Mouse (Mus musculus) ovary, adult 18-20 months (tissue): ENCODE measurements around the gene Adprm.
"Not testable (repeated sequence)": the region's sequence is repeated elsewhere in the genome, so short reads cannot be mapped to it uniquely, and the experiment has no call there.

Experiments used
- DNase-seq: peaks from one replicate; pipeline ENCODE4 v3.0.0; 2022; ENCODE audit warnings: low spot score, mixed read lengths

Gene Adprm

GRCm38 (mm10) chr11:67052321-67052952 is at the start of gene Adprm, which contains the start of gene Sco1:
Gene Adprm, minus strand, starts transcription at chr11:67052594.
Gene Sco1, plus strand, starts transcription at chr11:67052670.
- DNase-seq, result peak; percentile 87

GRCm38 (mm10) chr11:67101713-67102112 is 49.3 kb upstream of the Adprm start:
- DNase-seq, result no peak

- no peak for DNase-seq
These were observed 47.8 kb upstream of the Adprm start for GRCm38 (mm10) chr11:67100169-67100568.

GRCm38 (mm10) chr11:67099241-67099640 is 46.8 kb upstream of the Adprm start:
- DNase-seq, result no peak

GRCm38 (mm10) chr11:67098427-67098826 is 46.0 kb upstream of the Adprm start:
- no peak for DNase-seq

- no peak for DNase-seq
These were observed 45.3 kb upstream of the Adprm start for GRCm38 (mm10) chr11:67097709-67098108.

GRCm38 (mm10) chr11:67094470-67094869 is 42.1 kb upstream of the Adprm start:
- no peak for DNase-seq

- DNase-seq, result no peak
These were observed 41.3 kb upstream of the Adprm start for GRCm38 (mm10) chr11:67093652-67094051.

- DNase-seq, result no peak
These were observed 40.8 kb upstream of the Adprm start for GRCm38 (mm10) chr11:67093201-67093600.

GRCm38 (mm10) chr11:67092354-67092753 is 40.0 kb upstream of the Adprm start:
- not testable (repeated sequence) for DNase-seq

GRCm38 (mm10) chr11:67087225-67087624 is 34.8 kb upstream of the Adprm start:
- DNase-seq, result no peak

GRCm38 (mm10) chr11:67086467-67087164 is 34.2 kb upstream of the Adprm start:
- DNase-seq, result no peak

- no peak for DNase-seq
These were observed 33.1 kb upstream of the Adprm start for GRCm38 (mm10) chr11:67085489-67085888.

- DNase-seq, result no peak
These were observed 31.4 kb upstream of the Adprm start for GRCm38 (mm10) chr11:67083712-67084340.

GRCm38 (mm10) chr11:67083239-67083638 is 30.8 kb upstream of the Adprm start:
- no peak for DNase-seq

- DNase-seq, result no peak
These were observed 30.4 kb upstream of the Adprm start for GRCm38 (mm10) chr11:67082793-67083192.

GRCm38 (mm10) chr11:67082188-67082587 is 29.8 kb upstream of the Adprm start:
- no peak for DNase-seq

- DNase-seq, result peak; percentile 30
These were observed 28.8 kb upstream of the Adprm start for GRCm38 (mm10) chr11:67081125-67081649.

- no peak for DNase-seq
These were observed 27.8 kb upstream of the Adprm start for GRCm38 (mm10) chr11:67080168-67080567.

GRCm38 (mm10) chr11:67079740-67080139 is 27.3 kb upstream of the Adprm start:
- no peak for DNase-seq

GRCm38 (mm10) chr11:67078888-67079287 is 26.5 kb upstream of the Adprm start:
- no peak for DNase-seq

- no peak for DNase-seq
These were observed 25.6 kb upstream of the Adprm start, which contains the start of gene Myh3 for GRCm38 (mm10) chr11:67078000-67078399. Gene Myh3, plus strand, starts transcription at chr11:67078300.

GRCm38 (mm10) chr11:67077435-67077834 is 25.0 kb upstream of the Adprm start:
- DNase-seq, result no peak
